Comparison of ENCODE assay signal across 10 mouse cellular contexts in genomic region chr2:170268080-170268479, GRCm38 (mm10).
DNase-seq lines count a peak whose midpoint lies in the region; ATAC-seq lines count a peak whose summit lies in the region.
"Had no signal": no experiment of that assay in that cellular context is flagged by ENCODE, and none has a peak within 500 bp of the region (broad histone marks: within the 10 kb centered on the region; RNA-seq: fewer than 3 reads in every experiment).

No protein-coding gene starts in this region.

- peak; percentile 93 for DNase-seq in heart, adult 11 months
- DNase-seq in 3T3-L1 (ENCODE audit: low read depth, low spot score), result peak; percentile 22
- DNase-seq in midbrain, embryonic 10.5 days (ENCODE audit: low spot score), result no peak
- DNase-seq: left cerebral cortex, postnatal 4 days had no signal

- no peak overlapping the region for H3K4me3 ChIP-seq in heart, embryonic 11.5 days (ENCODE audit: low read depth, low read length)
- no peak overlapping the region for H3K4me3 ChIP-seq in heart, embryonic 13.5 days
- no peak overlapping the region for H3K4me3 ChIP-seq in lung, embryonic 16.5 days (ENCODE audit: low read length)
- no peak overlapping the region for H3K4me3 ChIP-seq in midbrain, embryonic 10.5 days
- H3K4me3 ChIP-seq in hindbrain, embryonic 16.5 days (ENCODE audit: low read length), result no peak overlapping the region

- H3K4me1 ChIP-seq in heart, embryonic 11.5 days (ENCODE audit: control insufficient read depth, insufficient read depth, low read length), result peaks cover 14% of the 10 kb centered on the region
- H3K4me1 ChIP-seq in heart, embryonic 13.5 days, result peaks cover 25% of the 10 kb centered on the region
- peaks cover 19% of the 10 kb centered on the region for H3K4me1 ChIP-seq in lung, embryonic 16.5 days (replicated peaks; ENCODE audit: control insufficient read depth, insufficient read depth, low read length)
- H3K4me1 ChIP-seq in midbrain, embryonic 10.5 days, result peaks cover 31% of the 10 kb centered on the region
- H3K4me1 ChIP-seq in hindbrain, embryonic 16.5 days (ENCODE audit: control insufficient read depth, insufficient read depth, low read depth, low read length), result no peaks in the 10 kb centered on the region; the same call in 1 of the 2 replicates

- ATAC-seq in heart, embryonic 11.5 days (replicated peaks; ENCODE audit: insufficient number of reproducible peaks, low FRiP score, low TSS enrichment), result no peak
- ATAC-seq in heart, embryonic 13.5 days (ENCODE audit: extremely low read depth, insufficient number of reproducible peaks, low FRiP score, low TSS enrichment), result no peak
- peak; percentile 63 for ATAC-seq in lung, embryonic 16.5 days (ENCODE audit: low read depth)
- ATAC-seq in erythroblast, adult 5-6 weeks (replicated peaks; ENCODE audit: low FRiP score, poor library complexity, severe bottlenecking), result no peak
- ATAC-seq in hindbrain, embryonic 16.5 days, result no peak

- no peak overlapping the region for H3K27ac ChIP-seq in heart, embryonic 11.5 days (ENCODE audit: low read depth, low read length)
- H3K27ac ChIP-seq in heart, embryonic 13.5 days (replicated peaks), result peak overlapping the region; percentile 67; the same call in 1 of the 2 replicates
- peak overlapping the region; percentile 74 for H3K27ac ChIP-seq in lung, embryonic 16.5 days (ENCODE audit: low read length)
- H3K27ac ChIP-seq in midbrain, embryonic 10.5 days (replicated peaks), result no peak overlapping the region
- no peak overlapping the region for H3K27ac ChIP-seq in hindbrain, embryonic 16.5 days (ENCODE audit: low read depth, low read length)

- H3K4me2 ChIP-seq in heart, embryonic 11.5 days, result no peak overlapping the region
- H3K4me2 ChIP-seq in heart, embryonic 13.5 days, result 0 out of 2 replicates have a peak overlapping the region, but pooled peaks have one; percentile 21
- peak overlapping the region; percentile 17; the same call in 1 of the 2 replicates for H3K4me2 ChIP-seq in lung, embryonic 16.5 days (ENCODE audit: low read depth, low read length)
- no peak overlapping the region for H3K4me2 ChIP-seq in hindbrain, embryonic 16.5 days (ENCODE audit: low read length)
- H3K4me2 ChIP-seq: midbrain, embryonic 11.5 days had no signal

- no peaks in the 10 kb centered on the region for H3K36me3 ChIP-seq in heart, embryonic 11.5 days (ENCODE audit: control insufficient read depth, insufficient read depth, low read length)
- H3K36me3 ChIP-seq in heart, embryonic 13.5 days, result no peaks in the 10 kb centered on the region
- H3K36me3 ChIP-seq in lung, embryonic 16.5 days (ENCODE audit: control insufficient read depth, insufficient read depth, low read length), result no peaks in the 10 kb centered on the region
- H3K36me3 ChIP-seq in midbrain, embryonic 10.5 days, result no peaks in the 10 kb centered on the region
- no peaks in the 10 kb centered on the region for H3K36me3 ChIP-seq in hindbrain, embryonic 16.5 days (ENCODE audit: control insufficient read depth, insufficient read depth, low read length)

- no peaks in the 10 kb centered on the region for H3K27me3 ChIP-seq in heart, embryonic 11.5 days (ENCODE audit: control insufficient read depth, insufficient read depth, low read length)
- H3K27me3 ChIP-seq in heart, embryonic 13.5 days (replicated peaks), result no peaks in the 10 kb centered on the region
- H3K27me3 ChIP-seq in lung, embryonic 16.5 days (ENCODE audit: control insufficient read depth, insufficient read depth, low read depth, low read length), result no peaks in the 10 kb centered on the region
- H3K27me3 ChIP-seq in midbrain, embryonic 10.5 days (ENCODE audit: low read depth, poor library complexity, severe bottlenecking), result 0 out of 2 replicates have a peak, but pooled peaks cover 9% of the 10 kb centered on the region
- H3K27me3 ChIP-seq in hindbrain, embryonic 16.5 days (replicated peaks; ENCODE audit: control insufficient read depth, insufficient read depth, low read length), result no peaks in the 10 kb centered on the region

- no peaks in the 10 kb centered on the region; the same call in 1 of the 2 replicates for H3K9me3 ChIP-seq in heart, embryonic 11.5 days (replicated peaks; ENCODE audit: control insufficient read depth, low read length)
- H3K9me3 ChIP-seq in heart, embryonic 13.5 days, result peaks cover 7% of the 10 kb centered on the region; the same call in 1 of the 2 replicates
- H3K9me3 ChIP-seq in lung, embryonic 16.5 days (ENCODE audit: control insufficient read depth, low read length), result peaks cover 3% of the 10 kb centered on the region; the same call in 1 of the 2 replicates
- no peaks in the 10 kb centered on the region for H3K9me3 ChIP-seq in midbrain, embryonic 10.5 days (replicated peaks)
- no peaks in the 10 kb centered on the region for H3K9me3 ChIP-seq in hindbrain, embryonic 16.5 days (ENCODE audit: control insufficient read depth, low read length)

- no peak overlapping the region for H3K9ac ChIP-seq in heart, embryonic 11.5 days (ENCODE audit: low read depth, low read length)
- 0 out of 2 replicates have a peak overlapping the region, but pooled peaks have one; percentile 5 for H3K9ac ChIP-seq in heart, embryonic 13.5 days
- 0 out of 2 replicates have a peak overlapping the region, but pooled peaks have one; percentile 3 for H3K9ac ChIP-seq in lung, embryonic 16.5 days (ENCODE audit: low read length)
- H3K9ac ChIP-seq in hindbrain, embryonic 16.5 days (ENCODE audit: low read depth, low read length), result no peak overlapping the region

- WGBS in heart, embryonic 11.5 days (ENCODE audit: insufficient replicate concordance), result 38% methylated on average over 8 of the region's 8 CpGs
- WGBS in heart, embryonic 13.5 days, result 30% methylated on average over 8 of the region's 8 CpGs
- WGBS in lung, embryonic 16.5 days, result 7% methylated on average over 8 of the region's 8 CpGs
- WGBS in midbrain, embryonic 10.5 days, result 54% methylated on average over 8 of the region's 8 CpGs
- WGBS in hindbrain, embryonic 16.5 days, result 46% methylated on average over 8 of the region's 8 CpGs

Comparison
In these comparisons a context has a peak if more than half of its experiments do, and no peak if none do; other contexts are left out.
1. H3K27ac ChIP-seq: peak in heart, embryonic 13.5 days (single experiment) and lung, embryonic 16.5 days (single experiment); none in heart, embryonic 11.5 days (single experiment), midbrain, embryonic 10.5 days (single experiment) and hindbrain, embryonic 16.5 days (single experiment).
2. H3K4me2 ChIP-seq: peak in heart, embryonic 13.5 days (single experiment) and lung, embryonic 16.5 days (single experiment); none in heart, embryonic 11.5 days (single experiment) and hindbrain, embryonic 16.5 days (single experiment).
3. H3K9ac ChIP-seq: peak in heart, embryonic 13.5 days (single experiment) and lung, embryonic 16.5 days (single experiment); none in heart, embryonic 11.5 days (single experiment) and hindbrain, embryonic 16.5 days (single experiment).